Mouse (Mus musculus): ENCODE measurements around the gene Foxa2.

The Foxa2 gene

GRCm38 (mm10) chr2:148004554-148005521 lies 41.9 kb downstream of the Foxa2 start:
- WGBS, result 76% methylated on average over 7 of the region's 7 CpGs

- 80% methylated on average over 3 of the region's 3 CpGs for WGBS
These were observed 43.3 kb downstream of the Foxa2 start for GRCm38 (mm10) chr2:148003511-148003910.

GRCm38 (mm10) chr2:147998206-147998966 lies 48.4 kb downstream of the Foxa2 start:
- WGBS, result 78% methylated on average over 10 of the region's 10 CpGs

GRCm38 (mm10) chr2:147993821-147994220 lies 52.9 kb downstream of the Foxa2 start:
- WGBS, result 84% methylated on average over 4 of the region's 4 CpGs

- 90% methylated on average over 10 of the region's 10 CpGs for WGBS
These were observed 53.7 kb downstream of the Foxa2 start for GRCm38 (mm10) chr2:147992935-147993679.
